In the genomic region with DNA sequence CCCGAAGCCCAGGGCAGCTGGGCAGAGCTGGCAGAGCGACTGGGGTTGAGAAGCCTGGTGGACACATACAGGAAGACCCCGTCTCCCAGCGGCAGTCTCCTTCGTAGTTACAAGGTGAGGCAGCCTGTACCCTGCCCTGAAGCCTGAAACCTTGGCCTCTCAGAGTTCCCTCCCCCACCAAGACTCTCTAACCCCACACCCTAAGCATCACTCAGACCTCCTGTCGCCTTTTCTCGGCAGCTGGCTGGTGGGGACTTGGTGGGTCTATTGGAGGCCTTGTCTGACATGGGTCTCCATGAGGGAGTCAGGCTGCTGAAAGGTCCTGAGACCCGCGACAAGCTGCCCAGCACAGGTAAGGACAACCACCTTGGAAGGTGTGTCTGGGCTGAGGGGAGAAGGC, we compare ENCODE assay signal across 21 mouse cellular contexts. TPM values are rescaled to one million over a fixed set of nuclear protein-coding genes. Genes with fewer than 3 reads are reported as not detected.
DNase-seq lines count a peak whose midpoint lies in the region; ATAC-seq lines count a peak whose summit lies in the region.
"Had no signal": no experiment of that assay in that cellular context is flagged by ENCODE, and none has a peak within 500 bp of the region (broad histone marks: within the 10 kb centered on the region; RNA-seq: fewer than 3 reads in every experiment).

No protein-coding gene starts in this region.

- intact Hi-C loops in left cerebral cortex, postnatal 4 days (cut with DNase I) = no loop called here

- 91% methylated on average over 9 of the region's 9 CpGs for WGBS in liver, embryonic 11.5 days
- WGBS in liver, embryonic 12.5 days (ENCODE audit: insufficient replicate concordance) = 84% methylated on average over 9 of the region's 9 CpGs

- peaks cover 36% of the 10 kb centered on the region for H3K4me1 ChIP-seq in liver, embryonic 11.5 days (replicated peaks; ENCODE audit: control insufficient read depth, insufficient read depth, low read length)
- H3K4me1 ChIP-seq in liver, embryonic 12.5 days = peaks cover 69% of the 10 kb centered on the region

- H3K27me3 ChIP-seq in liver, embryonic 11.5 days (replicated peaks; ENCODE audit: control insufficient read depth, insufficient read depth, low read length) = peaks cover 48% of the 10 kb centered on the region
- H3K27me3 ChIP-seq in liver, embryonic 12.5 days (replicated peaks) = peaks cover 71% of the 10 kb centered on the region

- peak; percentile 15 for DNase-seq in cerebellum, adult 11 months
- DNase-seq in cerebellum, postnatal 10 days = no peak
- DNase-seq in gastrocnemius, postnatal 25 days = peak; percentile 4
- no peak for DNase-seq in gastrocnemius, postnatal 10 days
- DNase-seq in liver, embryonic 11.5 days (ENCODE audit: low spot score) = peak; percentile 28
- peak; percentile 36 for DNase-seq in cerebellum, adult 9-11 months
- no peak for DNase-seq in left cerebral cortex, postnatal 4 days
- DNase-seq: adrenal gland, postnatal 36 days; gastrocnemius, postnatal 14 days; kidney, adult 2 months had no signal

- H3K27ac ChIP-seq in liver, embryonic 11.5 days (ENCODE audit: low read depth, low read length) = no peak overlapping the region
- no peak overlapping the region for H3K27ac ChIP-seq in liver, embryonic 12.5 days
- H3K27ac ChIP-seq: embryonic facial prominence, embryonic 15.5 days; heart, adult 2 months; hindbrain, embryonic 14.5 days; kidney, postnatal 0 days; layer of hippocampus, adult 2 months; limb, embryonic 15.5 days; macrophage; midbrain, embryonic 15.5 days; neural tube, embryonic 13.5 days had no signal

- no peak for ATAC-seq in liver, embryonic 11.5 days (replicated peaks; ENCODE audit: low FRiP score)
- ATAC-seq in liver, embryonic 12.5 days = no peak
- ATAC-seq: forebrain, embryonic 16.5 days; midbrain, embryonic 15.5 days had no signal

- no peak overlapping the region for H3K4me3 ChIP-seq in liver, embryonic 11.5 days (ENCODE audit: low read depth, low read length)
- no peak overlapping the region for H3K4me3 ChIP-seq in liver, embryonic 12.5 days
- H3K4me3 ChIP-seq: embryonic facial prominence, embryonic 15.5 days; heart, adult 2 months; layer of hippocampus, adult 2 months; limb, embryonic 15.5 days; midbrain, embryonic 15.5 days; neural tube, embryonic 13.5 days had no signal

- peaks cover 13% of the 10 kb centered on the region for H3K36me3 ChIP-seq in liver, embryonic 11.5 days (ENCODE audit: control insufficient read depth, insufficient read depth, low read length)
- H3K36me3 ChIP-seq in liver, embryonic 12.5 days = peaks cover 45% of the 10 kb centered on the region

- H3K4me2 ChIP-seq in liver, embryonic 11.5 days = no peak overlapping the region
- H3K4me2 ChIP-seq in liver, embryonic 12.5 days = no peak overlapping the region
- H3K4me2 ChIP-seq: embryonic facial prominence, embryonic 15.5 days; hindbrain, embryonic 14.5 days; limb, embryonic 15.5 days; midbrain, embryonic 15.5 days; neural tube, embryonic 13.5 days had no signal

- H3K9me3 ChIP-seq in liver, embryonic 11.5 days (ENCODE audit: control insufficient read depth, low read length) = no peaks in the 10 kb centered on the region
- no peaks in the 10 kb centered on the region for H3K9me3 ChIP-seq in liver, embryonic 12.5 days (replicated peaks)
- H3K9me3 ChIP-seq: embryonic facial prominence, embryonic 15.5 days; limb, embryonic 15.5 days; midbrain, embryonic 15.5 days; neural tube, embryonic 13.5 days had no signal

- no peak overlapping the region for H3K9ac ChIP-seq in liver, embryonic 11.5 days (ENCODE audit: low read depth, low read length)
- H3K9ac ChIP-seq in liver, embryonic 12.5 days = no peak overlapping the region
- H3K9ac ChIP-seq: embryonic facial prominence, embryonic 15.5 days; hindbrain, embryonic 14.5 days; limb, embryonic 15.5 days; midbrain, embryonic 15.5 days; neural tube, embryonic 13.5 days had no signal

RNA-seq across cellular contexts. Expression of gene Nfkb2, which starts 7.2 kb away (rescaled TPM):
- total RNA-seq in gastrocnemius, postnatal 25 days (2021) = 1 to 10 TPM; 7.2 to 8.5 TPM
- total RNA-seq in gastrocnemius, postnatal 10 days (2021) = 10 to 100 TPM; 10.4 to 14.3 TPM
- 6.0 and 6.6 TPM in 2 replicates for polyA plus RNA-seq in liver, embryonic 11.5 days (2014; fragmentation: Nextera tagmentation; extraction: Ambion mirVana)
- polyA plus RNA-seq in liver, embryonic 12.5 days (2016; fragmentation: Nextera tagmentation; extraction: Ambion mirVana) = 5.6 and 6.1 TPM in 2 replicates
- 1 to 10 TPM; 2.5 to 2.8 TPM for total RNA-seq in left cerebral cortex, postnatal 4 days (2021)

RNA-seq across cellular contexts. Expression of gene Psd, which starts 15.6 kb away (rescaled TPM):
- total RNA-seq in gastrocnemius, postnatal 25 days (2021) = under 1 TPM; 0.28 to 0.54 TPM
- total RNA-seq in gastrocnemius, postnatal 10 days (2021) = 1 to 10 TPM; 2.2 to 2.6 TPM
- 11.9 and 12.4 TPM in 2 replicates for polyA plus RNA-seq in liver, embryonic 11.5 days (2014; fragmentation: Nextera tagmentation; extraction: Ambion mirVana)
- polyA plus RNA-seq in liver, embryonic 12.5 days (2016; fragmentation: Nextera tagmentation; extraction: Ambion mirVana) = 10.7 and 11.3 TPM in 2 replicates
- total RNA-seq in left cerebral cortex, postnatal 4 days (2021) = 100 to 1,000 TPM; 670 to 671 TPM

RNA-seq across cellular contexts. Expression of gene Fbxl15, which starts 16.6 kb away (rescaled TPM):
- total RNA-seq in gastrocnemius, postnatal 25 days (2021) = 1 to 10 TPM; 2.9 TPM
- 1 to 10 TPM; 2.7 to 3.7 TPM for total RNA-seq in gastrocnemius, postnatal 10 days (2021)
- 15.7 and 16.4 TPM in 2 replicates for polyA plus RNA-seq in liver, embryonic 11.5 days (2014; fragmentation: Nextera tagmentation; extraction: Ambion mirVana)
- polyA plus RNA-seq in liver, embryonic 12.5 days (2016; fragmentation: Nextera tagmentation; extraction: Ambion mirVana) = 13.4 and 13.5 TPM in 2 replicates
- 10 to 100 TPM; 22.3 to 23.4 TPM for total RNA-seq in left cerebral cortex, postnatal 4 days (2021)

RNA-seq across cellular contexts. Expression of gene Cuedc2, which starts 27.2 kb away (rescaled TPM):
- total RNA-seq in gastrocnemius, postnatal 25 days (2021) = 10 to 100 TPM; 56.1 to 56.5 TPM
- 10 to 100 TPM; 88.3 TPM for total RNA-seq in gastrocnemius, postnatal 10 days (2021)
- 151 and 153 TPM in 2 replicates for polyA plus RNA-seq in liver, embryonic 11.5 days (2014; fragmentation: Nextera tagmentation; extraction: Ambion mirVana)
- 97.6 and 99.1 TPM in 2 replicates for polyA plus RNA-seq in liver, embryonic 12.5 days (2016; fragmentation: Nextera tagmentation; extraction: Ambion mirVana)
- 100 to 1,000 TPM; 221 to 222 TPM for total RNA-seq in left cerebral cortex, postnatal 4 days (2021)

RNA-seq across cellular contexts. Expression of gene Mfsd13a, which starts 29.6 kb away (rescaled TPM):
- 1 to 10 TPM; 1.0 to 1.2 TPM for total RNA-seq in gastrocnemius, postnatal 25 days (2021)
- 1 to 10 TPM; 1.2 to 1.5 TPM for total RNA-seq in gastrocnemius, postnatal 10 days (2021)
- 21.9 and 25.4 TPM in 2 replicates for polyA plus RNA-seq in liver, embryonic 11.5 days (2014; fragmentation: Nextera tagmentation; extraction: Ambion mirVana)
- 13.2 and 14.5 TPM in 2 replicates for polyA plus RNA-seq in liver, embryonic 12.5 days (2016; fragmentation: Nextera tagmentation; extraction: Ambion mirVana)
- 10 to 100 TPM; 16.8 to 18.3 TPM for total RNA-seq in left cerebral cortex, postnatal 4 days (2021)

Comparison
In these comparisons a context has a peak if more than half of its experiments do, and no peak if none do; other contexts are left out.
1. DNase-seq: peak in cerebellum, adult 11 months (single experiment), gastrocnemius, postnatal 25 days (single experiment), liver, embryonic 11.5 days (single experiment) and cerebellum, adult 9-11 months (single experiment); none in cerebellum, postnatal 10 days (0 of 2), gastrocnemius, postnatal 10 days (single experiment) and left cerebral cortex, postnatal 4 days (single experiment).
2. RNA of gene Psd, which starts 15.6 kb away (total RNA-seq): 670 to 671 TPM in left cerebral cortex, postnatal 4 days; 2.2 to 2.6 TPM in gastrocnemius, postnatal 10 days and 0.28 to 0.54 TPM in gastrocnemius, postnatal 25 days; every median in the first group is over 100 times any median in the second.
3. RNA of gene Fbxl15, which starts 16.6 kb away (total RNA-seq): 22.3 to 23.4 TPM in left cerebral cortex, postnatal 4 days; 2.7 to 3.7 TPM in gastrocnemius, postnatal 10 days and 2.9 TPM in gastrocnemius, postnatal 25 days; every median in the first group is over 4 times any median in the second.